Mouse (Mus musculus) liver, embryonic 12.5 days (tissue): ENCODE data around the gene Etv2. TPM values are rescaled to one million over a fixed set of nuclear protein-coding genes. Genes with fewer than 3 reads are reported as not detected.

Source experiments
- ATAC-seq: fragments of 200-750 bp; cut with Nextera tagmentation; 2 replicates; pipeline ENCODE4 v1.8.0; 2017; ENCODE audit warnings: moderate number of reproducible peaks, mild to moderate bottlenecking, moderate library complexity
- H3K27ac ChIP-seq: fragments of 300-500 bp; sonication (generic); 2 replicates; pipeline ENCODE4 v1.5.1; 2016; ENCODE audit warnings: mild to moderate bottlenecking
- H3K27me3 ChIP-seq: fragments of 300-500 bp; sonication (generic); replicated peaks from 2 replicates; pipeline ENCODE4 v1.6.1; 2016; ENCODE audit warnings: mild to moderate bottlenecking, moderate library complexity
- H3K36me3 ChIP-seq: fragments of 300-500 bp; sonication (generic); 2 replicates; pipeline ENCODE4 v1.6.1; 2016; ENCODE audit warnings: mild to moderate bottlenecking, moderate library complexity
- H3K4me1 ChIP-seq: fragments of 300-500 bp; sonication (generic); 2 replicates; pipeline ENCODE4 v1.6.1; 2016
- H3K4me2 ChIP-seq: fragments of 300-500 bp; sonication (generic); 2 replicates; pipeline ENCODE4 v1.6.1; 2016; ENCODE audit warnings: mild to moderate bottlenecking, moderate library complexity
- H3K4me3 ChIP-seq: fragments of 300-500 bp; sonication (generic); 2 replicates; pipeline ENCODE4 v1.5.1; 2016; ENCODE audit warnings: mild to moderate bottlenecking, moderate library complexity
- H3K9ac ChIP-seq: fragments of 300-500 bp; sonication (generic); 2 replicates; pipeline ENCODE4 v1.6.1; 2016; ENCODE audit warnings: mild to moderate bottlenecking, moderate library complexity
- H3K9me3 ChIP-seq: fragments of 300-500 bp; sonication (generic); replicated peaks from 2 replicates; pipeline ENCODE4 v1.6.1; 2016; ENCODE audit warnings: mild to moderate bottlenecking, moderate library complexity
- WGBS: fragments of 180-500 bp; shearing (Covaris S2); methylation state at CpG from one replicate; pipeline ENCODE4 v1.1.7; 2016; ENCODE audit not compliant: insufficient replicate concordance; 5-methylcytosine and 5-hydroxymethylcytosine counted together
- polyA plus RNA-seq: library from polyadenylated mRNA; unstranded; fragments of >200 nt; fragmentation: Nextera tagmentation; extraction: Ambion mirVana; gene quantifications from 2 replicates; pipeline ENCODE4 v1.2.1, GENCODE M21; 2016

The Etv2 gene
- polyA plus RNA-seq: 0.12 and 0.19 TPM in 2 replicates

DNA sequence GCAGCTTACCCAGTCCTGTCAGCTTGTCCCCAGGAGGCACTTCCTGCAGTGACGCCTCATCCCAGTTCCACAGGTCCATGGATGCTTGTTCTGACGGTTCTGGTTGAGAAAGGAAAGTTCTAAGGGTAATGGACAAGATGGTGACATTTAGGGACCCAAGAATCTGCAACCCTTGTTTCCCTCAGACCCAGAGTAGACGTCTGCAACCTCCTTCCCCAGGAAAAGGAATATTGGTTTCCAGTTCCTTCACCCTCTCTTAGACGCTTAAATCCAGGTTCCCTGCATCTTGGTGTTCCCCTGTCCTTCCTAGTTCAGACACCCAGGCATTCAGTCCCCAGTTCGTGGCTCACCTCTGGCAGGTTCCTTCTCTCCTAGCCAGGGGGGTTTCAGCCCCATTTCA is at the start of gene Etv2:
Etv2 (minus strand) TSS at position 101 of the 400 bp plus-strand sequence.
- Histone ChIP-seq H3K27ac (no peak within 1 kb of the TSS), H3K36me3 (peaks cover 8% of the 10 kb centered on the region), H3K4me3 (peak within 1 kb of the TSS; percentile 28; the same call in 1 of the 2 replicates), H3K4me1 (peaks cover 25% of the 10 kb centered on the region), H3K27me3 (peaks cover 59% of the 10 kb centered on the region), H3K9ac (no peak within 1 kb of the TSS), H3K4me2 (peak within 1 kb of the TSS; percentile 60), H3K9me3 (no peaks in the 10 kb centered on the region)
- WGBS: 4% methylated on average over 5 of the region's 5 CpGs
- ATAC-seq: no peak

DNA sequence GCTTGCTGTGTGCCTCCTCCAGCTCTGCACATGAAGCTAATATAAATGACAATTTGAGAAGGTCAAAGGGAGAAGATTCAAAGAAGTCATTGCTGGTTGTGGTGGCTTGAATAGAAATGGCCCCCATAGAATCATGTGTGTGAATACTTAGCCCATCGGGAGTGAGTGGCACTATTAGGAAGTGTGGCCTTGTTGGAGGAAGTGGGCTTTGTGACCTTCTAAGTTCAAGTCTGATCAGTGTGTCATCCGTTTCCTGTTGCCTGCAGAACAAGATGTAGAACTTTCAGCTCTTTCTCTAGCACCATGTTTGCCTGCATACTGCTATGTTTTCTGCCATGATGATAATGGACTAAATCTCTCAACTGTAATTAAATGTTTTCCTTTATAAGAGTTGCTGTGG is 47.8 kb upstream of the Etv2 start:
- Histone ChIP-seq H3K27me3 (peaks cover 6% of the 10 kb centered on the region; the same call in 1 of the 2 replicates), H3K27ac (no peak overlapping the region), H3K36me3 (no peaks in the 10 kb centered on the region), H3K4me3 (no peak overlapping the region), H3K9me3 (no peaks in the 10 kb centered on the region), H3K4me1 (no peaks in the 10 kb centered on the region), H3K4me2 (no peak overlapping the region), H3K9ac (no peak overlapping the region)
- ATAC-seq: no peak
- WGBS: 23% methylated on average over 2 of the region's 2 CpGs

DNA sequence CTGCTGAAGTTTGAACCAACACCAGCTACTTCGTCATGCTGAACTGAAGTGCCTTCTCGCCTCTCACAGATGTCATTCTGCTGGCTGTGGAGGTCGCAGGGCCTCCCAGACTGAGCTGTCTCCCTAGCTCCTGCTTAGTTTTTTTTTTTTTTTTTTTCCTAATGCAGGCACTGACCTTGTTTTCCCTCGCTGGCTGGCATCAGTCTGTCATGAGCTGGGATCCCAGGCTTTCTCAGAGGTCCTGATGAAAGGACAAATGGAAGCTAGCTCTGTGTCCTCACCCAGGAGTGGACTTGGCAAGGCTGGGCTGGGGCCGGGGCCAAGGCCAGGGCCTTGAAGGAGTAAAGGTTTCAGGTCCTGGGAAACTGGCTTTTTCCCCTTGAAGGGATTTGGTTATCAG is 46.2 kb upstream of the Etv2 start:
- 71% methylated on average over 5 of the region's 5 CpGs for WGBS
- H3K36me3 ChIP-seq: no peaks in the 10 kb centered on the region
- no peaks in the 10 kb centered on the region for H3K27me3 ChIP-seq
- no peak overlapping the region for H3K27ac ChIP-seq
- no peak for ATAC-seq
- H3K4me3 ChIP-seq: no peak overlapping the region
- H3K9ac ChIP-seq: no peak overlapping the region
- no peaks in the 10 kb centered on the region for H3K9me3 ChIP-seq
- H3K4me1 ChIP-seq: no peaks in the 10 kb centered on the region
- H3K4me2 ChIP-seq: no peak overlapping the region

DNA sequence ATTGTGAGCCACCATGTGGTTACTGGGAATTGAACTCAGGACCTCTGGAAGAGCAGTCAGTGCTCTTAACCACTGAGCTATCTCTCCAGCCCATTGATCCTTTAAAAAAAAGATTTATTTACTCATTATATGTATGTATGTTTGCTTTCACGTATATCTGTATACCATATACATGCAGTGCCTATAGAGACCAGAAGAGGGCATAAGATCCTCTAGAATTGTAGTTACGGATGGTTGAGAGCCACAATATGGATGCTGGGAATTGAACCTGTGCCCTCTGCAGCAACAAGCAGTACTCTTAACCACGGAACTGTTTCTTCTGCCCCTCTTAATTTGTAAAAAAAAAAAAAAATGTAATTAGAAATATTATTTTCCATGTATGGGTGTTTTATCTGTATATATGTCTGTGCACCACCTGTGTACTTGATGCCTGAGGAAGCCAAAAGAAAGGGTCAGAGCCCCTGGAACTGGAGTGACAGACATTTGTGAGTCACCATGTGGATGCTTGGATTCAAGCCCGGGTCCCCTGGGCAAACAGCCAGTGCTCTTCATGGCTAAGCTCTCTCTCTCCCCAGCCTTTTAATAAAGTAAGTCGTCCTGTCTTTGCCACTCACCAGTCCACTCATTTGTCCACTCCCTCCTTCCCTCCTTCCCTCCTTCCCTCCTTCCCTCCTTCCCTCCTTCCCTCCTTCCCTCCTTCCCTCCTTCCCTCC is 42.8 kb upstream of the Etv2 start:
- Histone ChIP-seq H3K4me1 (no peaks in the 10 kb centered on the region), H3K27ac (no peak overlapping the region), H3K4me3 (no peak overlapping the region), H3K27me3 (0 out of 2 replicates have a peak, but pooled peaks cover 6% of the 10 kb centered on the region), H3K9me3 (no peaks in the 10 kb centered on the region), H3K4me2 (no peak overlapping the region), H3K36me3 (no peaks in the 10 kb centered on the region), H3K9ac (no peak overlapping the region)
- no peak for ATAC-seq
- 64% methylated on average over 5 of the region's 5 CpGs for WGBS

DNA sequence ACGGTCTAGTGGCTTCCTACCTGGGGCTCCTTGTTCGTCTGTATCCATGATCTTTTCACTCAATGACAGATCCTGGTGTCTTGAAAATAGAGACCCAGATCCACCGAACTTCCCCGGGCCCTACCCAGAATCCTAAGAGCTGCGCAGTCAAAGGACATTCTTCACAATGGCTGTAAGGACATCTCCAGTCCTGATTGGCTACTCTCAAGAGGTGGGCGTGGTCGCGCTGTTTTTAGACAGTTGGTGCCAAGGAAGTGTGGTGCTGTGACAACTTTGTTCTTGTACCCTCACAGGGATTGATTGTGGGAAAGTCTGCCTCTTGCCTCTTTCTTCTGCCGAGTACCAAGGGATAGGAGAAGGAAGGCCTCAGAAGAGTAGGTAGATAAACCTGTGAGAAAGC is 35.8 kb upstream of the Etv2 start, which contains the start of gene Pmis2:
Pmis2 (minus strand) TSS at position 126 of the 400 bp plus-strand sequence.
- Histone ChIP-seq H3K36me3 (no peaks in the 10 kb centered on the region), H3K27me3 (peaks cover 10% of the 10 kb centered on the region; the same call in 1 of the 2 replicates), H3K4me2 (no peak within 1 kb of the TSS), H3K27ac (no peak within 1 kb of the TSS), H3K9ac (no peak within 1 kb of the TSS), H3K4me1 (no peaks in the 10 kb centered on the region), H3K4me3 (no peak within 1 kb of the TSS), H3K9me3 (no peaks in the 10 kb centered on the region)
- 57% methylated on average over 9 of the region's 9 CpGs for WGBS
- no peak for ATAC-seq

DNA sequence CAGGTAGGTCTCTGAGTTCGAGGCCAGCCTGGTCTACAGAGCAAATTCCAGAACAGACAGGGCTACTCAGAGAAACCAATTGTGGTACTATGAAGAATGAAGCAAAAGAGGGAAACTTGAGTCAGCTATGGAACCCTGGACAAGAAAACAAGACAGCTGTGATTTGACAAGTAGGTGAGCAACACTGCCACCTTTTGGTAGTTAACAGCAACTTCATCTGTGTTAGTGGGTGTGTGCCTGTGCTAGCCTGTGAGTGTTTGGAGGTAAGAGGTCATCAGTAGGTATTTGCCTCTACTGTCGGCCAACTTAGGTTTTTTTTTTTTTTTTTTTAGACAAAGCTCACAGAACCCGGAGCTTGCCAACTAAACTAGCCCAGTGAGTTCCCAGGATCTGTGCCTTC is 33.6 kb upstream of the Etv2 start:
- WGBS: 21% methylated on average over 3 of the region's 3 CpGs
- Histone ChIP-seq H3K9me3 (no peaks in the 10 kb centered on the region), H3K4me3 (no peak overlapping the region), H3K27ac (no peak overlapping the region), H3K36me3 (no peaks in the 10 kb centered on the region), H3K27me3 (peaks cover 5% of the 10 kb centered on the region; the same call in 1 of the 2 replicates), H3K4me2 (no peak overlapping the region), H3K4me1 (peaks cover 9% of the 10 kb centered on the region), H3K9ac (no peak overlapping the region)
- ATAC-seq: no peak

DNA sequence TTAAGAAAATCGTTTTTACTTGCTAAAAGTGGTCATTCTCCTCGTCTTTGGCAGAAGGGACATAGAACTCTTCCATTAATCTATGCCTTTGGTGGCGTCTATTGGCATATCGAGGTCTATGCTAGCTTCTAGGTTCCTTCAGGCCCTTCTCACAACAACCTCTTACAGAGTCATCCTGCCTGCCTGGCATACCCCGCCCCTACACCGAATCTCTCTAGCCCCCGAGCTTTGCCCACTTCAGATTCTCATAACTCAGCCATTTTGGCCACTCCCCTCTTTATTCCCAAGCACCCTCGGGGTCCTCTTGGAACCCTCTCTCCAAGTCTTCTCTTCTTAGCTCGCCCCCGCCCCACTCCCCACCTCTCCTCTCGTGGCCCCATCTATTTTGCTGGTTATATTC is 29.7 kb upstream of the Etv2 start:
- no peaks in the 10 kb centered on the region for H3K9me3 ChIP-seq
- 0 out of 2 replicates have a peak, but pooled peaks have one; percentile 24 for ATAC-seq
- H3K27ac ChIP-seq: peak overlapping the region; percentile 78; the same call in 1 of the 2 replicates
- WGBS: 4% methylated on average over 11 of the region's 11 CpGs
- peak overlapping the region; percentile 89 for H3K9ac ChIP-seq
- peak overlapping the region; percentile 84 for H3K4me2 ChIP-seq
- peaks cover 5% of the 10 kb centered on the region; the same call in 1 of the 2 replicates for H3K27me3 ChIP-seq
- peaks cover 22% of the 10 kb centered on the region for H3K4me1 ChIP-seq
- peaks cover 29% of the 10 kb centered on the region for H3K36me3 ChIP-seq
- H3K4me3 ChIP-seq: peak overlapping the region; percentile 87

DNA sequence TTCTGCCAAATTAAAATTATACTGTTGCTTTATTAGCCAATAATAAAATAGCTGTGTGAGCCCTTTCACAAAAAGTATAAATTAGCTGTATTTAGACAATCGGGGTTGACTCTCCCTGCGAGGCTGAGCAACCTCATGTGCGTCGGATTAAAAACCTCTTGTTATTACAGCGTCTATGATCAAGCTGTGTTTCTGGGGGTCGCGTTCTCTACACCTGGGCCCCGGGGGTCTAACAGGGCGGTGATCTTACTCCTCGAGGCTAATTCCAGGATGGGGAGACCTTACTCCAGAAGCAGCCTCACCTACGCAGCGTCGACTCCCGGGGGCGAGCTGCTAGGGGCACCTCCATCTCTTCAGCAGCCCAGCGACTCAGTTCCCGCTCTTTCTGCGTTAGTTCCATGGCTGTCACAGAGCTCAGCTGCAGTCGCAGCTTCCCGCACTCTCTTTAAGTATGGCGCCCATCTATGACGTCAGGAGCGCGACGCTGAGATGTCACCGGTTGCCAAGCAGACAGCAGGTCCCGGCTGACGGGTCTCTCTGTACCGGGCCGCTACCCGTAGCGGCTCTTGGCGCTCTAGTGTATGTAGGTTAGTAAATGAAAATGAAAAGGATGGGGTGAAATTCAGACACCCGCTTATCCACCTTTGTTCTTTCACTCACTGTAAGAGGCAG is 29.0 kb upstream of the Etv2 start, which contains the start of gene Haus5:
Haus5 (minus strand) TSS at position 466 of the 672 bp plus-strand sequence.
- Histone ChIP-seq H3K27ac (peak within 1 kb of the TSS; percentile 78), H3K9me3 (no peaks in the 10 kb centered on the region), H3K27me3 (peaks cover 5% of the 10 kb centered on the region; the same call in 1 of the 2 replicates), H3K4me1 (peaks cover 22% of the 10 kb centered on the region), H3K4me2 (peak within 1 kb of the TSS; percentile 84), H3K4me3 (peak within 1 kb of the TSS; percentile 87), H3K36me3 (peaks cover 36% of the 10 kb centered on the region), H3K9ac (peak within 1 kb of the TSS; percentile 89)
- 1% methylated on average over 34 of the region's 34 CpGs for WGBS
- peak; percentile 91 for ATAC-seq

DNA sequence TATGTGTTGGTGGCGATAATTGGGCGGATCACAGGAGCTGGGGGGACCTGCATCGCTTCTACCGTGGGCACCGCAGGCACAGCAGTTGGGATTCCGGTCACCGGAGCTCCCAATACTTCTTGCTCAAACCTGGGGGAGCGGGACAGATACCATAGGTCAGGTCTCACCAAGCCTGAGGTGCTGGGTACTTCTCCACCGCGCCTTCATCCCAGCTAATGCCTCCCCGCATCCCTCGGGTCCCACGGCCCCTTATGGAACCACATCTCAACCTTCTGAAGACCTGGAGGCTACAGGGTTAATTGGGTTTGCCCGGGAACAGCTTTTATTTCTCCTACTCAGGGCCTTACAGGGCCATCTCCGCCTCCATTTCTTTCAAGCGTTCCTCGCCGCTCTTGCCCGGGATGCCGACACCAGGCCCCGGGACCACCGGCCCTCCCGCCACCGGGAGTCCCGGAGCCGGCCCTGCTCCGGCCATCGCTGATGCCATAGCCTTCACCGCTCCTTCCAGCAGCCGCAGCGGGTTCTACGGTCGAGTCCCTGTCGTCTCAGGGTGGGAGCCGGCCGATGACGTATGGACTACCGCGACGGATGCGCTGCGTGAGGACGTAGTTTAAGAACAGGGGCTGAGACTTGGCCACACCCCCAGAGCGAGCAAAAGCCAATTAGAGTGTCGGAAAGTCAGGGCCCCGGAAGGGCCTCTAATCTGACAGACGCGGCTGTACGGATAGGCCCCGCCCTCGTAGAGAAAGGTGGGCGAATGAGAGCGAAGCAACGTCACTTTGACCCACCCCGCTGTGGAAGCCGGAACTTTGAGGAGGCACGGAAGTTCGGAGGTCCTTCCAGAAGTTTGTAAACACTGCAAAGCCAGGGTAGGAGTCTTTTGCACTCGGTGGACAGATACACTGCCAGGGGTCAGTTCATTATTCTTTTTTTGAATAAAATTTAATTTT is 14.2 kb upstream of the Etv2 start, which contains the start of gene Rbm42:
Rbm42 (minus strand) TSS at position 727 of the 950 bp plus-strand sequence.
- peak; percentile 99 for ATAC-seq
- WGBS: 2% methylated on average over 59 of the region's 59 CpGs
- peak within 1 kb of the TSS; percentile 80 for H3K27ac ChIP-seq

DNA sequence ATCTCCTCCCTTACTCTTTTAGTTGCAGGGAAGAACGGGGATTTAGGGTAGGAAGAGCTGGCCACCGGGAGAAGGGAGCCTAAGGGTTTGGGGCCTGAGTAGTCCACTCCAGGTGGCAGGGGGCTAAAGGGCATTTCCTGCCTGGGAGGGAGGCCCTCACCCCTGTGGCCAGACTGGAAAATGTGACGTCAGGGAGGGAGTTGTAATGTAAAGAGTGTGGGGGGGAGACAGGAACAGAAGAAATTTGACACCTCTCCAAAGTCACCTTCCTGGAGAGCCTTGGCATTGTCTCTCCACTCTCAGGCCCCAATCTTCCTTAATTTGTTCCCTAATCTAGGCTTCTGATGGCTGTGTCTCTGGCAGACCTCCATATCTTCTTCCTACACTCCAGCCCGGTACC is 3.4 kb upstream of the Etv2 start:
- H3K4me1 ChIP-seq: peaks cover 25% of the 10 kb centered on the region
- no peak overlapping the region for H3K9ac ChIP-seq
- no peak overlapping the region for H3K27ac ChIP-seq
- H3K4me2 ChIP-seq: no peak overlapping the region
- no peaks in the 10 kb centered on the region for H3K9me3 ChIP-seq
- 28% methylated on average over 4 of the region's 4 CpGs for WGBS
- ATAC-seq: no peak
- H3K27me3 ChIP-seq: peaks cover 26% of the 10 kb centered on the region
- no peak overlapping the region for H3K4me3 ChIP-seq
- H3K36me3 ChIP-seq: peaks cover 42% of the 10 kb centered on the region

More for the DNA sequence above, 14.2 kb upstream of the Etv2 start, which contains the start of gene Rbm42:
- Histone ChIP-seq H3K36me3 (peaks cover 72% of the 10 kb centered on the region), H3K27me3 (no peaks in the 10 kb centered on the region), H3K4me2 (peak within 1 kb of the TSS; percentile 85), H3K9me3 (no peaks in the 10 kb centered on the region), H3K4me3 (peak within 1 kb of the TSS; percentile 96), H3K4me1 (peaks cover 16% of the 10 kb centered on the region), H3K9ac (peak within 1 kb of the TSS; percentile 96)

DNA sequence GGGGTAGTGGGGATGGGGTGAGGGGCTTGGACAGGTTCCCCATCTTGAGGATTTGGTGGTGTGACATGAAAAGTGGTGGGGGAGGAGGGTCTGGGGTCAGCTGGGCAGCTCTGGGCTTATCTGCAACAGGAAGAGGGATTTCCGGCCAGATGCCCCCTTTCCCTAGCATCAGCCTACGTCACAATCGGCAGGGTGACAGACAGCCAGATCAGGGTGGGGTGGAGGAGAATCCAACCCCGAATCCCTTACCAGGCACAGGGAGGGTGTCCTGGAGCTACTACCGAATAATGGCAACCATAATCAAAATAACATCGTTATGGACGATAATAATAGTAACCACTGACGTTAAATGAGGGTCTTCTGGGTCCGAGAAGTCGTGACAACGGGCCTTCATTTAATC is 743 bp upstream of the Etv2 start:
- H3K27ac ChIP-seq: no peak overlapping the region
- 13% methylated on average over 11 of the region's 11 CpGs for WGBS

More for the DNA sequence above, 743 bp upstream of the Etv2 start:
- Histone ChIP-seq H3K4me2 (peak overlapping the region; percentile 26; the same call in 1 of the 2 replicates), H3K9ac (no peak overlapping the region), H3K36me3 (peaks cover 15% of the 10 kb centered on the region), H3K4me1 (peaks cover 25% of the 10 kb centered on the region), H3K9me3 (no peaks in the 10 kb centered on the region), H3K4me3 (no peak overlapping the region), H3K27me3 (peaks cover 53% of the 10 kb centered on the region)
- ATAC-seq: no peak
